Mouse (Mus musculus) neural tube, embryonic 10.5 days (tissue): ENCODE results near the gene Skida1.

Experiments used
- DNase-seq: peaks from one replicate; pipeline ENCODE4 v3.0.0-alpha.2; 2017; ENCODE audit warnings: low spot score; ENCODE audit errors: extremely low spot score

Gene Skida1

GRCm38 (mm10) chr2:18022886-18023285, 26.0 kb downstream of the Skida1 start:
- DNase-seq: no peak

GRCm38 (mm10) chr2:18019122-18019521, 29.7 kb downstream of the Skida1 start:
- no peak for DNase-seq

- DNase-seq: no peak
Measured at GRCm38 (mm10) chr2:18017321-18017720, 31.5 kb downstream of the Skida1 start.

GRCm38 (mm10) chr2:18016639-18017038, 32.2 kb downstream of the Skida1 start:
- no peak for DNase-seq

GRCm38 (mm10) chr2:18015581-18015980, 33.3 kb downstream of the Skida1 start:
- DNase-seq: no peak

- no peak for DNase-seq
Measured at GRCm38 (mm10) chr2:18012866-18013265, 36.0 kb downstream of the Skida1 start.

- DNase-seq: no peak
Measured at GRCm38 (mm10) chr2:18011226-18011625, 37.6 kb downstream of the Skida1 start.

GRCm38 (mm10) chr2:18005137-18005536, 43.7 kb downstream of the Skida1 start:
- DNase-seq: peak; percentile 27

GRCm38 (mm10) chr2:18004286-18004685, 44.6 kb downstream of the Skida1 start:
- no peak for DNase-seq

GRCm38 (mm10) chr2:18002306-18002705, 46.5 kb downstream of the Skida1 start:
- DNase-seq: no peak

GRCm38 (mm10) chr2:17996858-17997257, 52.0 kb downstream of the Skida1 start, which contains the start of gene H2al2a:
Gene H2al2a (minus strand): TSS chr2:17996958.
- DNase-seq: no peak
